Mouse (Mus musculus) cerebellum, adult 11-12 months (tissue): Measurements from ENCODE around the gene Hint2.

Source experiments
- DNase-seq: peaks from one replicate; pipeline ENCODE4 v3.0.0; 2022

Hint2 gene

DNA sequence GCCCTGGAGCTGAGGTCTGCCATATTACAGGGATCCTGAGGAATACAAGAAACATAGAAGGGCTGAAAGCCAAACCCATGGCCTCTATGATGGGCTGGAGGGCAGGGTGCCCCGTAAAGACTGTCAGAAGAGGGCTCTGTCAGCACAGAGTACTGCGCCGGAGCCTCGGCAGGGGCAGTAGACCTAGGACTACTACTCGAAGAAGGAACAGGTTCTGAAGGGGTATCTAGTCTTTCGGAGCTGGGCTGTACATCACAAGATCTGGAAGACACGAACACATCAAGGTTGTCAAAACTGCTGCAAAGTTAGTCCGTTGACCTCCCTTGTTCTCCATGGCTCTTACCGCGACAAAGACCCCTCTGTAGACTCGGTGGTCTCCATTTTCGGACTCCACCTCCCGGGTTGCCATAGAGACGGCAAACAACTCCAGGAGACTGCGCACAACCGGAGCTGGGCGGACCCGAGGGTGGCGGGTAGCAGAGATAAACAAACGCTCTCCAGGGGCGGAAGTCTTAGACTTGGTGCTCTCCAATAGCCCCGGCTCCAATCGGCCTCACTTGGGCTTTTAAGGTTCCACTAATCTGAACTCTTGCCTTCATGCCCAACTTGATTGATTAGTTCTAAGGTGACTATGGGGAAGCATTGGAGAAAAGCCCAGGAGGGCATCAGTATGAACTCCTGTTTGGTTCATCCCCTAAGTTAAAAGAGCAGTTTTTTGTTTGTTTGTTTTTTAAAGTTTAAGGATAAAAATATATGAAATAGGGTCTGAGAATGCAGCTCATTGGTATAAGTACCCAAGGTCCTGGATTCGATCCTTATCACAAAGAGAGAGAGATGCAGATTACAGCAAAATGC, 2.9 kb downstream of the Hint2 start, which contains the start of gene Spag8:
Gene Spag8 (minus strand): TSS at position 434 of the 855 bp plus-strand sequence.
- peak; percentile 26 for DNase-seq

DNA sequence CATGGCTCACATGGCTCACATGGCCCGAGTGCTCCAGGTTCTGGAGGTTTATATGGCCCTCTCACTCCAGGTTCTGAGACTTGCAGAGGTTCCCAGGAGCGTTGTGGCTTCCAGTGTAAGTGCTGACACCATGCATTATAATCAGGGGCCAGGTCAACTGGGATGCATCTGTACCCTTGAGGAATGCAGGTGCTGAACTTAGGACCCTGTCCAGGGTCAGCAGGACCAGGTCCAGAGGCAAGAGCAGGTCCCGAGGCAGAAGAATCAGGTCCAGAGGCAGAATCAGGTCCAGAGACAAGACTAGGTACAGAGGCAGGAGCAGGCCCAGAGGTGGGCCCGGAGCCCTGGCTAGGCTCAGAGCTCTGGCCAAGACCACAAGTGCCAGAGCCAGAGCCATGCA, 3.5 kb downstream of the Hint2 start:
- peak; percentile 12 for DNase-seq

DNA sequence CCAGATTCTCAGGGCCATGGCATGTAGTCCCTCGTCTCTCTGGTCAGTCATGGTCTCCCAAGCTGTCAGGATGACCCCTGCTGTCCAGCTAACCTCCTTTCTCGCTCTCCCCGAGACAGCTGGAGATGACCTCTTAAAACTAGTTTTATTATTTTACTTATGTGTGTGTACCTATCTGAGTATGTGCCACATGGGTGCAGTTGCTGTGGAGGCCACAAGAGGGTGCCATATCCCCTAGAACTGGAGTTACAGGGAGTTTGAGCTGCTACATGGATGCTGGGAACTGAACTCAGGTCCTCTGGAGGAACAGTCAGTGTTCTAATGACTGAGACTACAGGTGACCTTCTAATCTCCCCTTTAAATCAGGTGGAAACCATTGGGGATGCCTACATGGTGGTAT, 6.5 kb downstream of the Hint2 start:
- no peak for DNase-seq

DNA sequence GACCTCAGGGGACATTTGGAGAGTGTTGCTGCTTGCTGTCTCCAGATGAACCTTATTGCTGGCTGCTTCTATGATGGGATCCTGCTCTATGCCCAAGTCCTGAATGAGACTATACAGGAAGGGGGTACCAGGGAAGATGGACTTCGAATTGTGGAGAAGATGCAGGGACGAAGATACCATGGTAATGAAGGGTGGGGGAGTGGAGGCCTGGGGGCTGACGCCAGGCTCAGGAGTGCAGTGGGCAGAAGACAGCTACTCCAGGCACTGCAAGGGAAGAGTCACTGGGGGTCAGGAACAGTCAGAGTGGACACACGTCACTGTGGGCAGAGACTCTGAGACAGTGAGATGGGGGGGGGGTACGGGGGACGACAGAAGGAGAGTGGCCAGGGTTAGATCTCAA, 15.8 kb downstream of the Hint2 start:
- DNase-seq, result no peak

DNA sequence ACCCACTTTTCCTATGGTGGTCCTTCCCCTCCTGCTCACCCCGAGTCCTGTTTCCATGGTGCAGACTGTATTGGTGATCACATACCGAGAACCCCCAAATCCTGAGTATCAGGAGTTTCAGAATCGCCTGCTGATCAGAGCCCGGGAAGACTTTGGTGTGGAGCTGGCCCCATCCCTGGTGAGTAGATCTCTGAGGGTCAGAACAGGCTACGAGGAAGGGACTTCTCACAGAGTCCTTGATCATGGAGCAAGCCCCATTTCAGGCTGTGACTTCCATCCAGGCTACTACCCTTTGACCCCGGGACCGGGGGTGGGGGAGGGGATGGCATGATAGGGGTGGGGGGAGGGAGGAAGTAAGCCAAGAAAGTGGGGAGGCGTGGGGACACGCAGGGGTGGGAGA, 16.2 kb downstream of the Hint2 start:
- no peak for DNase-seq

DNA sequence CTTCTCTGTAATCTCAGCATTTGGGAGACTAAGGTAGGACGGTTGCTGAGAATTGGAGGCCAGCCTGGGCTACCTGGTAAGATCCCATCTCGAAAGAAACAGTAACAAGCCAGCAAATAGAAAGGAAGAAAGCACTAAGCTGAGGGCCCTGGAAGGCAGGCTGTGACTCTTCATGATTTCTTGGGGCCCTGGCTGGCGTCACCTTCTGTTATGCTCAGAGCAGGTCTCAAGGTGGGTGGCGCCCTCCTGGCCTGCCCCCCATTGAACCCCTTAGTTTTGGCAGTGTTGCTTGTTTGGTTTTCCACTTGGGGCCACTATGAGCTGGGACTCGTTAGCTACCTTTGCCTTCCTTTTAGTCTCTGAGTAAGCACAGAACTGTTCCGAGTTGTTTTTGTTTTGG, 19.5 kb downstream of the Hint2 start:
- DNase-seq, result no peak

DNA sequence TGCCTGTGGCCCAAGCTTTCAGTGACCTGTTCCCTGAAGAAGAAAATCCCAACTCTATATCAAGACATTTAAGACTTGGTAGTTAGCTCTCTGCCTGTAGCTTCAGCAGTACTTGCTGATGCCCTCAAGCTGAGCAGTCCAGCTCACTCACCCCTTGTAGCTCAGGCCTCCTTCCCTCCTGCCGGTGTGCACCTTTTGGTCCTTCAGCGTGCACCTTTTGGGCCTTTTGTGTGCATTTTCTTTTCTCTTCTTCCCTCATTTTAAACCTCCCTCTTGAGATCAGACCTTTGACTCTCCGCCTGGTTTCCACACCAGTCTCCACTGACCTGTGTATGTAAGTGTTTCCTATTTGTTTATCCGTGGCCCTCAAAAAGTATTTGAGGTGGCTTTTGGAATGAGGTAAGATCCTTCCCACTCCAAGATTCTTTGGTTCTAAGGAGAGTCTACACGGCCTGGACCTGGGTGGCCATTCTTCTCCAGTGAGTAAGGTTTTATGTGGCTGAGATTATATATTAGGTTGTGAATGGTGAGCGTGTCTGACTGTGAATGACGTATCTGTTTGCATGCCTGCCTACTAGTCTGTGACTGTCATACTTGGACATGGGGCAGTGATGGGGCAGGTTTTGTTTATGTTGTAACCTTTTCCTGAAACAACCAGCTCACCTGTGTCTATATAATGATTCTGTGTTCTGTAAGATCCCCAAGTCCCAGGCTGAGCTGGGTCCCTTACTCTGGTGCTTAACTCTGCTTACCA, 21.5 kb downstream of the Hint2 start:
- DNase-seq, result no peak

DNA sequence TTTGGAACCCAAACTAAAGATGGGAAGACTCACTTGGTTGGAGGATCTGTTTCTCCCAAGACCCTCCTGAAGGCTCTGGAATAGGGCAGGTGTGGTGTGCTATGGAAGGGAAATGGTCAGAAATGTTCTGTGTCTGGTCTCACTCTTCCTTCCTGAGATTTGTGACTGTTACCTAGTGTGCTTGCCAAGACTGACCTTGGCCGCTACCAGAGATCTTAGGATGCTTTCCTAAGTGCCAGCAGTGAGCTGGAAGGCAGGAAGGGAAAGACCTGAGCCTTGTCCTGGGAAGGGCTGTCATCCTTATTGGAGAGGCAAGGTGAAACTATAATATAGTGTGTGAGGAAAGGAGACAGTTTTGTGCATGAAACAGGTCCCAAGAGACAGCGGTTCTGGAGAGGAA, 22.5 kb downstream of the Hint2 start:
- DNase-seq, result no peak

DNA sequence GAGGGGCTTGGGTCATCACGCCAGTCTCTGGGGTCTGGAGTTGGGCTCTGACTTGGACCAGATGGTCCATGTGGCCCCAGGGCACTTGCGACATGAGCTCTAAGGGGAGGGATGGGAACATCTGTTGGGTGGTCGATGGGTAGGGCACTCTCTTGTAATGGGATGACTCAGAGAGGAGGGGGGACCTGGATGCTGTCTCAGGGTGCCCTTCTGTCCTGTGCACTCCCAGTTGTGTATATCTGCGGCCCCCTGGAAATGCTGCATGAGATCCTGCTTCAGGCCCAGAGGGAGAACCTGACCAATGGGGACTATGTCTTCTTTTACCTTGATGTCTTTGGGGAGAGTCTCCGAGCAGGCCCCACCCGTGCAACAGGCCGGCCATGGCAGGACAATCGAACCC, 23.0 kb downstream of the Hint2 start:
- peak; percentile 35 for DNase-seq

DNA sequence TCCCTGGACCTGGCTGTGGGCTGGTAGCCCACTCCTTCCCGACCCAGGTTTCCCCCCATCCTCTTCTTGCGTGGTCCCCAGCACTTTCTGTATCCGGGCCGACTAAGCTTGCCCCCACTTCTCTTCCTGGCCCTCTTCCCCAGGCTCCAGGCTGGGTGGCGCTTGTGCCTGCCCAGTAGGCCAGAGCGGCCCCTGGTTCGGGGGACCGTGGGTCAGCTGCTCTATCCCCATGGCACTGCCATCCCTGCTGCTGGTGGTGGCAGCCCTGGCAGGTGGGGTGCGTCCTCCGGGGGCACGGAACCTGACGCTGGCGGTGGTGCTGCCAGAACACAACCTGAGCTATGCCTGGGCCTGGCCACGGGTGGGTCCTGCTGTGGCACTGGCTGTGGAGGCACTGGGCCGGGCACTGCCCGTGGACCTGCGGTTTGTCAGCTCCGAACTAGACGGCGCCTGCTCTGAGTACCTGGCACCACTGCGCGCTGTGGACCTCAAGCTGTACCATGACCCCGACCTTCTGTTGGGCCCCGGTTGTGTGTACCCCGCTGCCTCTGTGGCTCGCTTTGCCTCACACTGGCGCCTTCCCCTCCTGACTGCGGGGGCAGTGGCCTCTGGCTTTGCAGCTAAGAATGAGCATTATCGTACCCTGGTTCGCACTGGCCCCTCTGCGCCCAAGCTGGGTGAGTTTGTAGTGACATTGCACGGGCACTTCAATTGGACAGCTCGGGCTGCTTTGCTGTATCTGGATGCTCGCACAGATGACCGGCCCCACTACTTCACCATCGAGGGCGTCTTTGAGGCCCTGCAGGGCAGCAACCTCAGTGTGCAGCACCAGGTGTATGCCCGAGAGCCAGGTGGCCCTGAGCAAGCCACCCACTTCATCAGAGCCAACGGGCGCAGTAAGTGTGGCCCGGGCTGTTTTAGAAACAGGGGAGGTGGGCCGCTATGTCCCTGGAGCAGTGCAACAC, 24.0 kb downstream of the Hint2 start:
- DNase-seq, result peak; percentile 71

DNA sequence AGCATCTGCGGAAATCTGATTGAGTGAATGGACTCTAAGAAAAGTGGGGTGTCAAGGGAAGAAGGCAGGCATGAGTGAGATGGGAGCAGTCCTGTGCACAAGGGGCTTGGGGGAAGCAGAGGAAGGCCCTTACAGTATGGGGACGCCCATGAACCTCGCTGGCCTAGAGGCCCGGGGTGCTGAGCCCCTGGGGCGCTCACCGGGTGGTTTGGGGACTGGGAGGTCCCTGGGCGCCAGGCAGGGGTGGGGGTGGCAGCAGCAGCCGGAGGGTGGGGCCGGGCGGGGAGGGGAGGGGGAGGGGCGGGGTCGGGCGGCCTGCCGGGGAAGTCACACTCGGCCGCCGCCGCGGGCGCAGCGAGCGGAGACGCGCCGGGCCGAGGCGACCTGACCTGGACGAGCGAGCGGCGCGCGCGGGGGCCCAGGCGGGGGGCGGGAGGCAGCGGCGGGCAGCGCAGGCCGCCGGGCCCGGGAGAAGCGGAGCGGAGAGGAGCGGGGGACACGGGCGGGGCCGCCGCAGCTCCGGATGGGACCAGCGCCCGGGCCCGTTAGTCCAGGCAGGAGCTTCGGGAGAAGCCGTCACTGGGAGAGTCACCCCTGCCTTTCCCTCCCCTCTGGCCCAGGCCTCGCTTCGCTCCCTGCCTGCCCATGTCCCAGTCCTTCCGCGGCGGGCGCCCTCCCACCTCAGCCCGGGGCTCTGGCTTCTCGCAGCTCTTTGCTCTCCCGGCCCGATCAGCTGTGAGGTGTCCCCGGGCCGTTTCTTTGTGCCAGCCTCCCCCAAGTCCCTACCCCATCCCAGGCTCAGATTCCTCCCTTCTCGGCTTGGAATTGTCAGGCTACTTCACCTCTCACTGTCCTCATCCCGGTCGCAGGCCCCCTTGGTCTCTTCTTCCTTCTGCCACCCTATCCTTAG, 25.0 kb downstream of the Hint2 start, which contains the start of gene Npr2:
Gene Npr2 (plus strand): TSS at position 890 of the 910 bp plus-strand sequence.
- DNase-seq, result peak; percentile 74

DNA sequence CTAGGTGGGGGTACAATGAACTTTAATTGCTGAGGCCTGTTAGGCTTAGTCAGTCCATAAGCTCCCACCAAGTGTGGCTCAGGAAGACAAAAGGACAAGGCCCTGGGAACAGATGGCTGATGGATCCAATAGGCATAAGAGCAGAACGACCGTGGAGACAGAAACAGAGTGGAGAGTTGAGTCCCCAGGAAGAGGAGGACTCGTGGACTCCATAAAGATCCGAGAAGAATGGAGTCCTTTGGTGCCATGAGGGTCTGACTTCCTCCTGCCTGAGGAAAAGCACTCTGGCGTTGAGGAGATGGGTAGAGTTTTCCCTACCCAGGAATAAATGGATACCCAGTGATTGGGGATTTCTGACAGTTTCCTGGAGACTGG, 25.6 kb downstream of the Hint2 start:
- DNase-seq, result no peak

DNA sequence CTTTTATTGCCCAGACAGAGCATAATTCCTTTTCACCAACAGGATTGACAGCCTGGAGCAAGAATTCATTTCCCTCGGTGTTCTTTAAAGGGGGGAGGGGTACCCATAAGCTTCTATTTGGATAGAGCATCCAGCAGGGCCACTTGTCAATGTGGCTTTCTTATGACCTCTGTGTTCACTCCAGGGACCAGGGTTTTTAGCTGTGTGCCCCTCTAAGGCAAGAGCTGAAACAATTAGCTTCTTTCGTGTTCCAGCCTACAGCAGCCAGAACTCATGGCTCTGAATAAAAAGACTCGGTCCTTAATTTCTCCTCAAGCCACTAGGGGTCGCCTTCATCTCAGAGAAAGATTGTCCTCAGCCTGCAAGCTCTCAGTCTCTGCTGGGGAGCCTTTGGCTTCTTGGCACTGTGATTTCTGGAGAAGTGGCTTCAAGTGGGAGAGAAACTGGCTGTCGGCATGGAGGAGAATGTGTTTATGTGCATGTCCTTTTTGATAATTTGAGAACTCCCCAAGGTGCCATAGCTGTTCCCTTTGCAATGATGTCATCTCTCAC, 26.2 kb downstream of the Hint2 start:
- DNase-seq, result peak; percentile 89

DNA sequence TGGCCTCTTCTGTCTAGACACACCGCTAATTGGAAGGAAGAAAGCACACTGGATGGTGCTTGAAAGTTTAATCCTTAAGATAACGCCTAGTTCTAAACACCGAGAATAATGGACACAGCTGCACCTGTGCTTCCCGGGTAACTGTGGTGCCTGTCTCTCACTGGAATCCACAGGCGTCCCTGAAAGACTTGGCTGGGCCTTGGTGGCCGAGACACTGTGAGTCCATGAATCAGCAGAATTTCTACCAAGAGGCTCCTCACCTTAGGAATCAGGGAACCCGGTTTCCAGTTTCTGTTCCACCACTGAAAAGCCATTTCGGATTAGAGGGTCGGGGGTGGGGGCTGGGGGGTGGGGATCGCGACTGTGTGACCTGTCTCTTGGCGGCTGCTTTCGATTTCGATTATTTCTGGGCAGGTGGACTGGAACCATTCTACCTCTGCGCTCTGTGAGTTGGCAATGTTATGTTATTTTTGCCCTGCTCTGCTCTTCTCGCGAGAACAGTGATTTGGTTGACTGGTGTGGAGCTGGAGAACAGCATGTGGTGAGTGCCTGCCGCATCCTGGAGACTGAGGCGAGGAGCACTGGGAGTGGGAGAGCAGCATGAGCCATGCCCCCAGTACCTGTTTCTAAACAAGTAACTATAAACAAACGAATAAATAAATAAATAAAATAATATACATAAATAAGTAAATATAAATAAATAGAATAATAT, 27.0 kb downstream of the Hint2 start:
- peak; percentile 75 for DNase-seq

DNA sequence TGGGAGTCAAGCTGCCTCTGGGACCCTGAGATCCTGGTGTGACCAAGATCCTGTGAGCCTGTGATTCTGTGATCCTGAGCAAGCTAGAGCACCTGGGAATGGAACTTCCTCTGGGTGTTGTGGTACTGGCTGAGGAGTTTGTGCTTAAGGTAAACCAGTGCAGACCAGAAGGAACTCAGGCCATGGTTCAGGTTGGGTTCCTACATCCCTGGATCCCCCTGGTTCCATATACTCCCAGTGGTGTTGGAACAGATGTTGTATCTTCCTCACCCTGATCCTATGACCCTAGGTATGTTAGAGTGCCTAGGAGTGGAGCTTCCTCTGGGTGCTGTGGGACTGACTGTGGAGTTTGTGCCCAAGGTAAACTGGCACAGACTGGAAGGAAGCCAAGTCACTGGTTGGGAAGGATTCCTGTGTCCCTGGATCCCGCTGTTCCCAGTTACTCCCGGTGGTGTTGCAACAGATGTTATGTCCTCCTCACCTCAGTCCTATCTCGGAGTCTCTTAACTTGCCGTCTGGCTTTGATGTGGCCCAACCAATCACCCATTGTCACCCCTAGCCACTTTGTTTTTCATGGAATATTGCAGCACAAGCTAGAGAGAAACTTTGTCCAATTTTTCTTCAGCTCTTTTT, 36.0 kb downstream of the Hint2 start:
- DNase-seq, result no peak

DNA sequence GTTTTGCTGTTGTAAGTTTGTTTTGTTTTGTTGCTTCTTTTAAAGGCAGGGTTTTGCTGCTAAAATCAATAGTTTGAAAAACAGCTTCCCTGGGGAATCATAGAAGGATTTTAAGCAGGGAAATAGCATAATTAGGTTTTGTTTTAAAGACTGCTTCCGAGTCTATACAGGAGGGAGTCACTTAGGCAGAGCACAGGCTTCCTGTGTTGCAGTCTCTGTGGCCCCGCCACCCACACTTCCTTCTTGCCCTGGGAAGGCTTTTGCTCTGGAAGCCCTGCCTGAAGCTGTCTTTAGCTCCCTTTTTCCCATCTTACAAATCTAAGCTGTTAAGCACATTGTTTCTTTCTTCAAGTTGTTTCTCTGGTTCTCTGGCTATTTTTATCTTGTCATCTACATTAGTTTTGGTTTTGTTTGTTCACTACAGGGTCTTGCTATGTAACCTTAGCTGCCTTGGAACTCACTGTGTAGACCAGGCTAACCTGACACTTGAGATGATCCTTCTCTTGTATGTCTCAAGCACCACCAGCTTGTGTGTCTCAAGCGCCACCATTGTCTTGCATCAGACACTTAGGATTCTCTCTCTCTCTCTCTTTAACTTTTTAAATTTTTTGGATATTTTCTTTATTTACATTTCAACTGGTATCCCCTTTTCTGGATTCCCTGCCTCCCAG, 43.1 kb downstream of the Hint2 start:
- DNase-seq, result no peak

DNA sequence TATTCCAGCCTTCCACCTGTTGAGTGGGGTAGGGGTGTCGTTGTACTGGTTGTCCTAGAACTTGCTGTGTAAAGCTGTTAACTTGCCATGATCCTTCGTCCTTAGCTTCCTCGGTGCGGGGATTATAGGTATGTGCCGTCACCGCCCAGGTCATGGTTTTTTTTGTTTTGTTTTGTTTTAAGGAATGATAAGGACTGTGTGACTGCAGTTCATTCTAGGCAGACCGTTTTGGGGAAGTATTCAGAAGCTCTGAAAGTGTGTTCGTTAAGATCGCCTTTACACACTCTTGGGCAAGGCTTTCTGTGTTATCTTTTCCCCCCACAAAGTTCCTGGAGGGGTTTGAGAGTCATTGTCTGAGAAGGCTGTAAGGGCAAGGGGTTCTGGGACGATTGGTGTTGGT, 43.7 kb downstream of the Hint2 start:
- no peak for DNase-seq

DNA sequence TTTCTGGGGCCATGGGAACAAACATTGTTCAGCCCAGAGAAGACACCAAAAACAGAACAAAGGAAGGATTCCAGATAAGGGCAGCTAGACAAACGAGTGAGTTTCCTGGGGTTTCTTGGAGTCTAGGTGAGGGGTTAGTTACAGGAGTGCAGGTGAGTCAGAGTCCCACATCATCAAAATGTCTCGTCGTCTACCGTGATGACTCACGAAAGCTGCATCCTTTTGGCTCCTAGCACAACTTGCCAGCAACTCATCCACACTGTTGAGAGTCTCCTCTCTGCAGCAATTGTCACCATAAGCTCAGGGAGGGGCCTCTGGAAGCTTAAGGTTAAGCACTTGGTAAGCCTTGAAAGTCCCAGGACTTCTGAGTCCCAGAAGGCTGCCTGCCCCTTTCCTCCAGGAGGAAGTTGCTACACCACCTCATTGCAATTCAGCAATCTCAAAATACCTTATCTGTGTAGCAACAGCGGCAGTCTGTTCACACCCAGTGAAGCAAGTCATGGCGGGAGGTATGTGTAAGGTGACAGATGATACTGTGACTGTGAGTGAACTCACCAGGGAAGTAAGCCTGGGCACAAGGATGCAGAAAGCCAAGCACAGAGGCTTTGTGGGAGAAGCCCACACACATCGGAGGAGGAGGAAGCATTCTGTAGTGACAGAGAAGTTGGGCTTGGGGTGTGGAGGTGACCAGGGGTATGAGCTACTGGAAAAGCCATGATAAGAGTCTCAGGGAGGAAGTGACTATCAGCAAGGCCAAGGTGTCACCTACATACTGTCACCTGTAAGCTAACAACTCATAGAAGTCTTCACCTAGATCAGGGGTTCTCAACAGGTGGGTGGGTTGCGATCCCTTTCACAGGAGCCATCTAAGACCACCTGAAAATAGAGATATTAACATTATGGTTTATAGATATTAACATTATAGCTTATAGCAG, 51.2 kb downstream of the Hint2 start:
- no peak for DNase-seq
